Mouse (Mus musculus) mature B cell (primary cell): ENCODE measurements around the gene Atp13a5.

Experiments
- in situ Hi-C: fragments of 300-500 bp; cut with MboI; formaldehyde crosslinking; loops from 2 replicates; pipeline ENCODE4 v1.14.3; 2019

Gene Atp13a5

GRCm38 (mm10) chr16:29204875-29205274 is 173.7 kb downstream of the Atp13a5 start:
- in situ Hi-C loops = no loop called here

- in situ Hi-C loops = no loop called here
Observed at GRCm38 (mm10) chr16:29201146-29201545, 177.4 kb downstream of the Atp13a5 start.

- in situ Hi-C loops = no loop called here
Observed at GRCm38 (mm10) chr16:29198461-29198860, 180.1 kb downstream of the Atp13a5 start.

- in situ Hi-C loops = no loop called here
Observed at GRCm38 (mm10) chr16:29195156-29195555, 183.4 kb downstream of the Atp13a5 start.

GRCm38 (mm10) chr16:29193981-29194380 is 184.6 kb downstream of the Atp13a5 start:
- in situ Hi-C loops = no loop called here

- in situ Hi-C loops = no loop called here
Observed at GRCm38 (mm10) chr16:29192911-29193310, 185.6 kb downstream of the Atp13a5 start.
